Mouse (Mus musculus) cerebellum, postnatal 36 days (tissue): ENCODE measurements around the gene St6galnac6.

Experiments
- DNase-seq, 2 experiments: peaks; one replicate each; pipeline ENCODE4 v3.0.0; 2021 to 2022; ENCODE audit warnings: mixed read lengths in 2 of 2

St6galnac6 gene

GRCm38 (mm10) chr2:32640550-32641051 lies 41.1 kb downstream of the St6galnac6 start:
- no peak for DNase-seq

DNA sequence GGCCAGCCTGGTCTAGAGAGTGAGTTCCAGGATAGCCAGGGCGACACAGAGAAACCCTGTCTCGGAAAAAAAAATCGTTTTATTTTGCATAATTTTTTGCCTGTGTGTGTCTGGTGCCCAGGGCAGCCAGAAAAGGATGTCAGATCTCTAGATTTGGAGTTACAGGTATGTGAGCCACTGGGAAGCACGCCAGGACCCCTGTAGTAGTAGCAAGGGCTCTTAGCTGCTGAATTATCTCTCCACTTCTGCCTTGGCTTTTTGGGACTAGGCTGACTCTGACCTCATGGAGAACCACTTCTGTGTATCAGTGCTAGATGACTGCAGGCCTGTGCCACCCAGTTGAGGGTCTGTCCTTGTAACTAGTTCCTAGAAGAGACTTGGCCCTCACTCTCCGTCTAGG lies 42.3 kb downstream of the St6galnac6 start:
- no peak for DNase-seq

- no peak for DNase-seq
Observed at GRCm38 (mm10) chr2:32642813-32643212, 43.3 kb downstream of the St6galnac6 start.

- DNase-seq = no peak
Observed at GRCm38 (mm10) chr2:32644083-32644482, 44.6 kb downstream of the St6galnac6 start.

DNA sequence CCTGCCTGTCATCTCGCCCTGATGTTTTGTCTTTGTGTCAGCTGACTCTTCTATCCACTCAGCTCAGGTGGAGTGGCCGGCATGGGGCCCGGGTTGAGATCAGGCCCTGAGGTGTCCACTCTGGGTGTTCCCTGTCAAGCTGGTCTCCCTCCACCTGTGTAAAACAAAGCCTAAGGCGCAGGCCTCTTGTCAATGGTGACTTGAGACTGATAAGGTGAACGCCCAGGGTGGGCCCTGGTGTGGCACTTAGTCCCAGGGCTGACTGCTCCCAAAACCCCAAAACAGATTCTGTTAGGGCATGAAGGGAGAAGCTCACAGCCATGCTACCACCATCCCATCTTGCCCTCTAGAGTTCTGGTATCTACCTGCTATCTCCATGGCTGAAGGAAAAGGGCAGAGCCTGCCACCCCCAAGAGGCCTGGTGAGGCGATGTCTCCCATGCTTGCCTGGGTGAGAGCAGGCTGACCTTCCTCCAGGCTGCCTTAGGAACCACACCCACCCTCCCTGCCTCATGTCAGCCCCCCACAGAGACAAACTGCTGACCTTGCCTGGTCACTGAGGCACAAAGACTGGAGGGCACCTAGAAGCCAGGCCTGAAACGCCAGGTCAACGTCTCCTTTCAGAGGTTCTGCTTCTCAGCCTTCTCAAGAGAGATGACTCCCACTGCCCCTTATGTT lies 45.4 kb downstream of the St6galnac6 start:
- DNase-seq = no peak

DNA sequence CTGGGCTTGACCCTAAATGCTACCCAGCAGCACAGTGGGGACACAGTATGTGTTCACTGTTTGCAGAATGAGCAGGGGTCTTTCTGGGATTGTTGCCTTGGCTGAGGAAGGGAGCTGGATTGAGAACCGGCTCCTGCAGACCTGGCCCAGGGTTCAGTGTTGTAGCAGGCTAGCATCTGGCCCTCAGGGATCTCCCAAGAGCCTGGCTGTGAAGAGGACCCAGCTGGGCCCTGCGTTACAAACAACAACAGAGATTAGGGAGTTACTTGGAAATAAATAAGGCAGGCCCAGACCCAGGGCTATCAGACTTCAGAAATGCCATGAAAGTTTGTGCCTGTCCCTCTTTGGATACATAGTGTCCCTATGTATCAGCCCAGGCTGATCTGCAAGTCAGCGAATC lies 46.1 kb downstream of the St6galnac6 start:
- DNase-seq = no peak

- no peak for DNase-seq
Observed at GRCm38 (mm10) chr2:32646379-32647056, 47.0 kb downstream of the St6galnac6 start, which contains the start of gene Eng. Gene Eng (plus strand): TSS chr2:32646595.

- DNase-seq = no peak
Observed at GRCm38 (mm10) chr2:32647366-32647765, 47.9 kb downstream of the St6galnac6 start.

GRCm38 (mm10) chr2:32653764-32654163 lies 54.3 kb downstream of the St6galnac6 start:
- DNase-seq = no peak

- no peak for DNase-seq
Observed at GRCm38 (mm10) chr2:32654743-32655393, 55.4 kb downstream of the St6galnac6 start.

DNA sequence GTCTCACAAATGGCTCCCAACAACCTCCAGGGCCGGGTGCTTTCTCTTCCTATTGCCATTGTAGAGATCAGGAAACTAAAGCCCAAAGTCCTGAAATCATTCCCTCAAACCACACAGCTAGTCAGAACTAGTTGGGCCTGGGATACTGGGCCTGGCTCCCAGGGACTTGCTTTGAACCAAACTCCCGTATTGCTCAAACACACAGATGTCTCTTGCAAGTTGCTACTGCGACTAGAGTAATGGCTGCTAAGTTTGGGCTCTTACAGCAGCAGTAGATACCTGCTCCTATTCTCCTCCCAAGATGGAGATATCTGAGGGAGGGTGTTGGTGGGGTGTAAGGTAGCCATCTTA lies 55.9 kb downstream of the St6galnac6 start:
- DNase-seq = no peak

- no peak for DNase-seq
Observed at GRCm38 (mm10) chr2:32655826-32656225, 56.3 kb downstream of the St6galnac6 start.

- DNase-seq = no peak
Observed at GRCm38 (mm10) chr2:32658873-32659272, 59.4 kb downstream of the St6galnac6 start.

DNA sequence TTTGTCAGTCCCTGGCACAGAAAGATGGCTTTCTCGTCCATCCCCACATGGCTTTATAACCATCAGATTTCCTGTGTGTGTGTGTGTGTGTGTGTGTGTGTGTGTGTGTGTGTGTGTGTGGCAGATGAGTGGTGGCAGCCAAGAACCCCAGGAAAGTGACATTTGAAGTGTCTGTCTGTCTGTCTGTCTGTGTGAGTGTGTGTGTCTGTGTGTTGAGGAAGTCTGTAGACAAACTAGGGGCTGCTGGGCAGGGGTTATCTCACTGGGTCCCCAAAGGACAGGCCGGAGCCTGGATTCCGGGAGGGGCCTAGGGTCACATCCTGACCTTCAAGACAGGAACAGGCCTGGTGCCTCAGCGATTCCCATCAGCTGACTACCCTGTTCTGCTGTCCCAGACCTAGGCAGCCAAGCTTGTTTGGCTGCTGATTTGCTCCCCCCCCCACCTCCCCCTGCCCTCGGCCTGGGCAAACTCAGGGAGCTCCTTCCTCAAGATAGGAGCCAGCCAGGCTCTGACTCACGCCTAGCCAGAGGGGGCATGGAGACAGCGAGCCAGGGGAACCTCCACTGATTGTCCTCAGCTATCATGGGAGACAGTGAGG lies 62.1 kb downstream of the St6galnac6 start:
- no peak for DNase-seq

GRCm38 (mm10) chr2:32662291-32662690 lies 62.8 kb downstream of the St6galnac6 start:
- no peak for DNase-seq

DNA sequence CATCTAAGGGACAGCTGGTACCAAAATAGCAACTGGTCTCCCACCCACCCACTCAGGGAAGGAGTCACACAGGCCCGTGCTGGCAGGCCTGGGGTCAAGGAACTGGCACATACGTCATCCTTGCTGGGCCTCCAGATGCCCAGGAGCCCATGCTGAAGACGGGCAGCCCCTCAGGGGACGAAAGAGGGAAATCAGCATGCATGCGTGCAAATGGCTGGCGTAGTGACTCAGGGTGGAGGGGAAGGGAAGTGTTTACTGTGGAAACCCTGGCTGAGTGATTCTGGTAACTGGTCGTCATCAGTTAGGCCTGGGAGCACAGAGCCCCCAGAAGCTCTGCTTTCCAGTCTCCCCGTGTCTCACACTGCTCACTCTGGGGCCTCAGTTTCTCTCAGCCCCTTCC lies 65.8 kb downstream of the St6galnac6 start:
- DNase-seq = no peak

DNA sequence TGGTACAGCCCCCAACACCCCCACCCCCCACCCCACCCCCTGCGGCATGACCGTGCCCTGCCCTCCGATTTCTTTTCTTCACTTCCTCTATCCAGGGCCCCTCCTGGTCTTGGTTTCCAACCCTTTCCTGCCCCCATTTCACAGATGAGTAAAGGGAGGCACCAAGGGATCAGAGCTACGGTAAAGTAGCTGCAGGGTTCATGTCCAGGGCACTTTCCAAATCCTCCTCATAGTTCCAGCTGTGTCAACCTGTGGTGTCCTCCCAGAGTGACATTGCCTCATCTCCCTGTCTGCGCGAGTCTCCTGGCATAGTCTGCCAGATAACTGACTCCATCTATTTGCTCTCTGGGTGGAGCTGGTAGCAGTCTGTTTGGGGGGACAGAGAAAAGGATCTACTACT lies 66.3 kb downstream of the St6galnac6 start:
- no peak for DNase-seq

GRCm38 (mm10) chr2:32667775-32668174 lies 68.3 kb downstream of the St6galnac6 start:
- DNase-seq = no peak

- no peak for DNase-seq
Observed at GRCm38 (mm10) chr2:32668176-32668575, 68.7 kb downstream of the St6galnac6 start.

DNA sequence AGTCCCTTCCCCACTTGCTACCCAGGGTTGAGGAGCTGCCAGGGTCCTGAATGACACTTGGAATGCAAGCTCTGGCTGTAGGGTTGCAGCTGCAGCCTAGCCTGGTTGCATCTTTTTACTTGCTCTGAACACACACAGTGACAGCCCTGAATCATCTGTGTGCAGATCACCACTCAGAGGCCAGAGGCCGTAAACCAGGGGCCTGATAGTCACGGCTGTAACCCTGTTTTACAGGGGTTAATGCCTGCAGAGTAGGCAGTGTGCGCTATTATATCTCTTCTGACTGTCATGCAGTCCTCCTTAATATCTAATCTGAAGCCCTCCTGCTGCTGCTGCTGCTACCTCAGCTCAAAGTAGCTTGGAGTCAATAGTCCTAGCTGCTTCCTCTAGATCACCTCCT lies 70.4 kb downstream of the St6galnac6 start:
- no peak for DNase-seq
